Mouse (Mus musculus) liver, embryonic 12.5 days (tissue): ENCODE measurements around the gene Hoxc8. TPM values are rescaled to one million over a fixed set of nuclear protein-coding genes. Genes with fewer than 3 reads are reported as not detected.

ENCODE experiments used
- ATAC-seq: fragments of 200-750 bp; cut with Nextera tagmentation; 2 replicates; pipeline ENCODE4 v1.8.0; 2017; ENCODE audit warnings: moderate number of reproducible peaks, mild to moderate bottlenecking, moderate library complexity
- H3K27ac ChIP-seq: fragments of 300-500 bp; sonication (generic); 2 replicates; pipeline ENCODE4 v1.5.1; 2016; ENCODE audit warnings: mild to moderate bottlenecking
- H3K27me3 ChIP-seq: fragments of 300-500 bp; sonication (generic); replicated peaks from 2 replicates; pipeline ENCODE4 v1.6.1; 2016; ENCODE audit warnings: mild to moderate bottlenecking, moderate library complexity
- H3K36me3 ChIP-seq: fragments of 300-500 bp; sonication (generic); 2 replicates; pipeline ENCODE4 v1.6.1; 2016; ENCODE audit warnings: mild to moderate bottlenecking, moderate library complexity
- H3K4me1 ChIP-seq: fragments of 300-500 bp; sonication (generic); 2 replicates; pipeline ENCODE4 v1.6.1; 2016
- H3K4me2 ChIP-seq: fragments of 300-500 bp; sonication (generic); 2 replicates; pipeline ENCODE4 v1.6.1; 2016; ENCODE audit warnings: mild to moderate bottlenecking, moderate library complexity
- H3K4me3 ChIP-seq: fragments of 300-500 bp; sonication (generic); 2 replicates; pipeline ENCODE4 v1.5.1; 2016; ENCODE audit warnings: mild to moderate bottlenecking, moderate library complexity
- H3K9ac ChIP-seq: fragments of 300-500 bp; sonication (generic); 2 replicates; pipeline ENCODE4 v1.6.1; 2016; ENCODE audit warnings: mild to moderate bottlenecking, moderate library complexity
- H3K9me3 ChIP-seq: fragments of 300-500 bp; sonication (generic); replicated peaks from 2 replicates; pipeline ENCODE4 v1.6.1; 2016; ENCODE audit warnings: mild to moderate bottlenecking, moderate library complexity
- WGBS: fragments of 180-500 bp; shearing (Covaris S2); methylation state at CpG from one replicate; pipeline ENCODE4 v1.1.7; 2016; ENCODE audit not compliant: insufficient replicate concordance; 5-methylcytosine and 5-hydroxymethylcytosine counted together
- polyA plus RNA-seq: library from polyadenylated mRNA; unstranded; fragments of >200 nt; fragmentation: Nextera tagmentation; extraction: Ambion mirVana; gene quantifications from 2 replicates; pipeline ENCODE4 v1.2.1, GENCODE M21; 2016

Gene Hoxc8
- polyA plus RNA-seq, 1 experiment from 2014 or later: 0.08 TPM

DNA sequence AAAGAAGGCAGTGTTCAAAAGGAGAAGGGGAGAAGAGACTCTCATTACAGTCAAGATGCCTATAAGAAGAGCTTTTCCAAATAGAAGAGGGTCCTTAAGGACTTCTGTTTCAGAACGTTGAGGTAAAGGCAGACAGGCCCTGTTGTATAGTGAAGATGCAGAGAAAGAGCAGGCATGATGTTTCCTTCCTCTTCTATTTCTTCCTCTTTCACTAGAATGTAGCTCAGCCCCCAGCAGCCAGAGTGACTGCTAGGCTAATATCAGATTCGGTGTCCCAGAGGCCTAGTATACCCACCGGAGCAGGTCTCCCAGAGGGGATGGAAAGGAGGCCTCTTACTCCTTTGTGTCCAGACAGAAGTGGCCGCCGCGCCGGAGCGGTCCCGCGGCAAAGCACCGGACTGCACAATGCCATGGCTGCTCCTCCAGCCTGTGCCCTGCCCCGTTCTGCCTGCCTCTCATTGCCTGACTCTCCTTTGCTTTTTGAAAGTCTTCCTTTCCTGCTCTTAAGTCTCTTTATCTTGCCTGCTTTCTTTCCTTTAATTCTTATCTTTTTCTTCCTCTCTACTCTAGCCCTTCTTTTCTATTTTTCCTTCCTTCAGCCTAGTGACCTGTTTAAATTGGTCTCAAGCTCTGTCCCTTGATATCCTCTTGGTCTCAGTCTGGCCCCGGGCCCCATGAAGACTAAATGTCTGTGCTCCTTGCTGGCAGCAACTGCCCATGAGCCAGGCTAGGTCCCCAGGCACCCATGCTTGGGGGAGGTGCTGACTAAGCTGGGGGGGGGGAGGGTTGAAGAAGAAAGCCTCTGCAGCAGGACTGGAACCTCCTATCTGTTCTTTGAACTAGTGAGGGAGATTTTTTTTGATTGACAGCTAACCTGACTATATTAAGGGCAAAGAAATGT is 11.5 kb upstream of the Hoxc8 start:
- H3K9ac ChIP-seq: no peak overlapping the region
- no peak for ATAC-seq
- H3K4me3 ChIP-seq: no peak overlapping the region
- H3K36me3 ChIP-seq: no peaks in the 10 kb centered on the region
- 1% methylated on average over 13 of the region's 13 CpGs for WGBS
- H3K27ac ChIP-seq: no peak overlapping the region
- H3K4me2 ChIP-seq: no peak overlapping the region
- peaks cover 100% of the 10 kb centered on the region for H3K27me3 ChIP-seq
- H3K9me3 ChIP-seq: no peaks in the 10 kb centered on the region
- 0 out of 2 replicates have a peak, but pooled peaks cover 5% of the 10 kb centered on the region for H3K4me1 ChIP-seq

- Histone ChIP-seq H3K27ac (no peak overlapping the region), H3K36me3 (no peaks in the 10 kb centered on the region), H3K4me2 (no peak overlapping the region), H3K27me3 (peaks cover 100% of the 10 kb centered on the region), H3K4me3 (no peak overlapping the region), H3K9me3 (no peaks in the 10 kb centered on the region), H3K4me1 (0 out of 2 replicates have a peak, but pooled peaks cover 5% of the 10 kb centered on the region), H3K9ac (no peak overlapping the region)
- 0% methylated on average over 1 of the region's 1 CpGs for WGBS
- ATAC-seq: no peak
Measured at GRCm38 (mm10) chr15:102979936-102980335, 10.5 kb upstream of the Hoxc8 start.

DNA sequence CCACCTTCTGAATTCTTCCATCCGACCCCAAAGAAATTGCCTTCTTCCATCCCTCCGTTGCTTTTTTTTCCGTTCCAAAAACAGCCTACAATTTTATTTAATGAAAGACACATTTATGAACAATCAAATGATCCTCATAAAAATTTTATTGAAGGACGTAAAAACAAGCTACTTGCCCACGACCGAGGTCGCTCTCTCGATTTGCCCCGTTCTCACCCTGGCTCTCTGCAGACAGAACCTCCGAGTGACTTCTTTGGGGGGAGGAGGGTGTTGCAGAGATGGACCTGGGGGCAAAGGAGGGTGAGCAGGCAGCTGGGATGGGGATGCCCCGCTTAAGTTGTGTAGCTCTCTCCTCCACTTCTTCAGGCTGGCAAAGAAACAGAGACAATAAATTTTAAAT is 10.1 kb upstream of the Hoxc8 start:
- no peaks in the 10 kb centered on the region for H3K9me3 ChIP-seq
- 4% methylated on average over 11 of the region's 11 CpGs for WGBS
- no peak overlapping the region for H3K27ac ChIP-seq
- no peak overlapping the region for H3K4me3 ChIP-seq
- H3K36me3 ChIP-seq: no peaks in the 10 kb centered on the region
- H3K4me2 ChIP-seq: no peak overlapping the region
- H3K9ac ChIP-seq: no peak overlapping the region
- 0 out of 2 replicates have a peak, but pooled peaks cover 5% of the 10 kb centered on the region for H3K4me1 ChIP-seq
- peaks cover 100% of the 10 kb centered on the region for H3K27me3 ChIP-seq
- ATAC-seq: no peak

DNA sequence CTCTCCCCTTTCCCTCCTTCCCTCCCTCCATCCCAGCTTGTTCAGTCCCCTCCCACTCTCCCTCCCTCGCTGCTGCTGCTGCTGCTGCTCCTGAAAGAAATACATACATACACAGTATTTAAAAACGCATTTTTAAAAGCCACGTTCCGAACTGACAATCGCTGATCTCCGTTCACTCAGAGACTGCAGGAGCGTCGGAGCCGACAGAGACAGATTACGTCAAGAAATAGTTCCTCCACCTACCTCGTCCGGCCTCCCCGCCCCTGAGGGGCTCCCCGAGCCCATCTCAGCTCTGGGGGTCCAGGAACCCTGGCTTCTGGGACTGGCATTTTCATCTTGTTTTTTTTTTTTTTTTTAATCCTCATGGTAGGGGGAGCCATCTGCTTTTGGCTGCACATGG is 9.5 kb upstream of the Hoxc8 start:
- Histone ChIP-seq H3K4me1 (0 out of 2 replicates have a peak, but pooled peaks cover 5% of the 10 kb centered on the region), H3K27ac (no peak overlapping the region), H3K36me3 (no peaks in the 10 kb centered on the region), H3K9ac (no peak overlapping the region), H3K27me3 (peaks cover 100% of the 10 kb centered on the region), H3K4me3 (0 out of 2 replicates have a peak overlapping the region, but pooled peaks have one; percentile 32), H3K9me3 (no peaks in the 10 kb centered on the region), H3K4me2 (peak overlapping the region; percentile 52)
- WGBS: 5% methylated on average over 14 of the region's 14 CpGs
- ATAC-seq: no peak

DNA sequence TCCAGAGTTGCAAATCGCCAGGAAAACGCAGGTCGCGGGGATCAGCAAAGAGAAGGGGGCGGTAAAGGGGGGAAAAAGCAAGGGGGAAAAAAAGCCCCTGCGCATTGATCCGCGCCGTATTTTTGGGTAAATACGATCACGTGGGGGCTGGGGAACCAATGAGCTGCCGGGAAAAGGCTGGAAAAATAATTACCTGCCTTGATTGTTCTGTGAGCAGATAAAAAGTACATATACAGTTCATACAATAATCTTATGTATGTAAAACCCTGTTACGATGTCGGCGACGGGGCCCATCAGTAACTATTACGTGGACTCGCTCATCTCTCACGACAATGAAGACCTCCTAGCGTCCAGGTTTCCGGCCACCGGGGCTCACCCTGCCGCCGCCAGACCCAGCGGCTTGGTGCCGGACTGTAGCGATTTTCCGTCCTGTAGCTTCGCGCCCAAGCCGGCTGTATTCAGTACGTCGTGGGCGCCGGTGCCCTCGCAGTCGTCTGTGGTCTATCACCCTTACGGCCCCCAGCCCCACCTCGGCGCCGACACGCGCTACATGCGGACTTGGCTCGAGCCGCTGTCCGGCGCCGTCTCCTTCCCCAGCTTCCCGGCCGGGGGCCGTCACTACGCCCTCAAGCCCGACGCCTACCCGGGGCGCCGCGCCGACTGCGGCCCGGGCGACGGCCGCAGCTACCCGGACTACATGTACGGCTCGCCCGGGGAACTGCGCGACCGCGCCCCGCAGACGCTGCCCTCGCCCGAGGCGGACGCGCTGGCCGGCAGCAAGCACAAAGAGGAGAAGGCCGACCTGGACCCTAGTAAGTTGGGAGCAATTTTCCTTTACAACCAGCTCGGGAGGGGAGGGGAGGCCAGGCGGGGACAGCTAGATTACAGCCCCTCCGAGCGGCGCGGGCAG is 8.8 kb upstream of the Hoxc8 start:
- no peak overlapping the region for H3K27ac ChIP-seq
- 0 out of 2 replicates have a peak, but pooled peaks cover 5% of the 10 kb centered on the region for H3K4me1 ChIP-seq
- 0 out of 2 replicates have a peak overlapping the region, but pooled peaks have one; percentile 12 for H3K9ac ChIP-seq
- peak overlapping the region; percentile 32 for H3K4me3 ChIP-seq
- H3K27me3 ChIP-seq: peaks cover 100% of the 10 kb centered on the region
- H3K4me2 ChIP-seq: peak overlapping the region; percentile 52
- WGBS: 2% methylated on average over 88 of the region's 88 CpGs
- no peak for ATAC-seq
- no peaks in the 10 kb centered on the region for H3K9me3 ChIP-seq
- H3K36me3 ChIP-seq: no peaks in the 10 kb centered on the region

GRCm38 (mm10) chr15:102983716-102984115 is 6.7 kb upstream of the Hoxc8 start:
- no peak for ATAC-seq
- no peaks in the 10 kb centered on the region for H3K9me3 ChIP-seq
- H3K4me1 ChIP-seq: 0 out of 2 replicates have a peak, but pooled peaks cover 5% of the 10 kb centered on the region
- 2% methylated on average over 12 of the region's 12 CpGs for WGBS
- no peaks in the 10 kb centered on the region for H3K36me3 ChIP-seq
- H3K9ac ChIP-seq: no peak overlapping the region
- H3K27me3 ChIP-seq: peaks cover 100% of the 10 kb centered on the region
- no peak overlapping the region for H3K27ac ChIP-seq
- no peak overlapping the region for H3K4me3 ChIP-seq
- no peak overlapping the region for H3K4me2 ChIP-seq

- H3K36me3 ChIP-seq: no peaks in the 10 kb centered on the region
- H3K9me3 ChIP-seq: no peaks in the 10 kb centered on the region
- no peak overlapping the region for H3K4me2 ChIP-seq
- no peak overlapping the region for H3K4me3 ChIP-seq
- H3K27me3 ChIP-seq: peaks cover 100% of the 10 kb centered on the region
- 3% methylated on average over 10 of the region's 10 CpGs for WGBS
- ATAC-seq: no peak
- 0 out of 2 replicates have a peak, but pooled peaks cover 5% of the 10 kb centered on the region for H3K4me1 ChIP-seq
- no peak overlapping the region for H3K9ac ChIP-seq
- no peak overlapping the region for H3K27ac ChIP-seq
Measured at GRCm38 (mm10) chr15:102984521-102984920, 5.9 kb upstream of the Hoxc8 start.

DNA sequence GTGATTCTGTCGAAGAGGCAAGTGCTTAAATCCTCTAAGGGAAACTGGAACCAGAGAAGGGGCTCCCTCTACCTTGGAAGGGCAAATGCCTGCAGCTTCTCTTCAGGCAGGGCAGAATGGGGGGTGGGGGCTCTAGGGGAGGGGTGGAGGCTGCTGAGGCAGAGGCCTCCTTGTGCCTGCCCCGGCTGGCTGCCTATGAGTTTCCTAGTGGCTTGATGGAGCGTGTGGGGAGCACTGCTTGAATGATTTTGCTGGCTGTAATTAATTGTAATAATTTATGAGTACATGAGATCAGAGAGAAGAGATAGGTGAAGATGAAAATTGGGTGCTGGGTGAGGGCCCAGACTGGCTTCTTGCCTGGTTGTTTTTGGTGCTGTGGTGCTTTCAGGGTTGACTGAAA is 5.5 kb upstream of the Hoxc8 start:
- no peaks in the 10 kb centered on the region for H3K36me3 ChIP-seq
- no peak overlapping the region for H3K9ac ChIP-seq
- no peak for ATAC-seq
- no peak overlapping the region for H3K4me3 ChIP-seq
- WGBS: 3% methylated on average over 3 of the region's 3 CpGs
- H3K4me1 ChIP-seq: 0 out of 2 replicates have a peak, but pooled peaks cover 5% of the 10 kb centered on the region
- no peak overlapping the region for H3K4me2 ChIP-seq
- H3K9me3 ChIP-seq: no peaks in the 10 kb centered on the region
- H3K27me3 ChIP-seq: peaks cover 100% of the 10 kb centered on the region
- no peak overlapping the region for H3K27ac ChIP-seq

GRCm38 (mm10) chr15:102987124-102987833 is 3.1 kb upstream of the Hoxc8 start:
- H3K4me1 ChIP-seq: 0 out of 2 replicates have a peak, but pooled peaks cover 4% of the 10 kb centered on the region
- H3K4me2 ChIP-seq: no peak overlapping the region
- H3K9ac ChIP-seq: no peak overlapping the region
- H3K9me3 ChIP-seq: no peaks in the 10 kb centered on the region
- H3K4me3 ChIP-seq: no peak overlapping the region
- H3K27me3 ChIP-seq: peaks cover 100% of the 10 kb centered on the region
- no peak for ATAC-seq
- H3K27ac ChIP-seq: no peak overlapping the region
- no peaks in the 10 kb centered on the region for H3K36me3 ChIP-seq
- WGBS: 4% methylated on average over 21 of the region's 21 CpGs

DNA sequence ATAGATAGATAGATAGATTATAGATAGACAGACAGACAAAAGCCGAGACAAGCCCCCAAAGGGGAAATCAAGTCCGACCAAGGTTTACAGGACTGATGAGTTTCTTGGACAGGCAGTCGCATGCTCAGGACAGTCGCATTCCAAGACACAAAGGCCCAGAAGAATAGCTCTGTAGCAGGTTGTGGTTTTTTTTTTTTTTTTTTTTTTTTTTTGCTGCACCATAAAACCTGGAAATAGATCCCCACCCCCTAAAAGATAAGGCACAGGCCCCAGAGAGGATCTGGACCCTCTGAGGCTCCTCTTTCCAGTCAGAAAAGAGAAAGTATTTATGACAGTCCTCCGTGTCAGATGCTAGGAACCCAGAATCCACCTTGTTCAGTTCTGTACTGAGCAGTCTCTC is 2.3 kb upstream of the Hoxc8 start:
- Histone ChIP-seq H3K27me3 (peaks cover 100% of the 10 kb centered on the region), H3K9me3 (no peaks in the 10 kb centered on the region), H3K9ac (no peak overlapping the region), H3K4me1 (0 out of 2 replicates have a peak, but pooled peaks cover 4% of the 10 kb centered on the region), H3K4me3 (no peak overlapping the region), H3K27ac (no peak overlapping the region), H3K4me2 (no peak overlapping the region), H3K36me3 (no peaks in the 10 kb centered on the region)
- ATAC-seq: no peak
- 16% methylated on average over 5 of the region's 5 CpGs for WGBS

DNA sequence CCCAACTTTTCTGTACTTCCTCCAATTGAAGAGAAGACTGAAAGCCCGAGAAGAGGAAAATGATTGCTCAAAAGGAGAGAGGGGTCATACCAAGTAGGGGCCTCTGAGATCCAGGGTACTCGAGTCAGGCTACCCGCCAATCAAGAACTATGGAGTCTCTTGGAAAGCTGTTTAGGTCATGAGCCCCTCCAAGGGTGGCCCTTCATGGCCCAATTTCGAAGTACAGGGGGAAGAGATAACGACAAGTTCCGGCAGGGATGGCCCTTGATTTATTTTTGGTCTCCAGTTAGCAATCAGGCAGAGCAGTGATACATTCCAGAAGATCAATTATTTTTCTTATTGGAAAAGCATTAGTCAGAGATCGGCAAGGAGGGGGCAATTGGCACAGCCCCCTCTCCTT is 1.4 kb downstream of the Hoxc8 start:
- WGBS: 1% methylated on average over 7 of the region's 7 CpGs
- Histone ChIP-seq H3K27me3 (peaks cover 99% of the 10 kb centered on the region), H3K9ac (no peak overlapping the region), H3K36me3 (no peaks in the 10 kb centered on the region), H3K4me1 (0 out of 2 replicates have a peak, but pooled peaks cover 4% of the 10 kb centered on the region), H3K9me3 (no peaks in the 10 kb centered on the region), H3K4me2 (no peak overlapping the region), H3K27ac (no peak overlapping the region), H3K4me3 (no peak overlapping the region)
- ATAC-seq: no peak
